Mouse (Mus musculus) liver, adult 2 months (tissue): ENCODE measurements around the gene Dusp23. TPM values are rescaled to one million over a fixed set of nuclear protein-coding genes. Genes with fewer than 3 reads are reported as not detected.

ENCODE experiments used
- DNase-seq: peaks from one replicate; pipeline ENCODE4 v3.0.0-alpha.2; 2011; ENCODE audit warnings: low read depth, low spot score; ENCODE audit errors: extremely low read depth
- H3K27ac ChIP-seq: fragments of 200-500 bp; replicated peaks from 2 replicates; pipeline ENCODE4 v1.5.1; 2012; ENCODE audit warnings: low read depth, mild to moderate bottlenecking, control low read depth, inconsistent platforms, low read length; ENCODE audit not compliant: insufficient read depth
- H3K27me3 ChIP-seq: fragments of 200-500 bp; 2 replicates; pipeline ENCODE4 v1.6.1; 2012; ENCODE audit warnings: mild to moderate bottlenecking, moderate library complexity, low read length, inconsistent platforms; ENCODE audit not compliant: control insufficient read depth, insufficient read depth
- H3K36me3 ChIP-seq: fragments of 200-500 bp; 2 replicates; pipeline ENCODE4 v1.6.1; 2012; ENCODE audit warnings: low read length, inconsistent platforms; ENCODE audit not compliant: control insufficient read depth, insufficient read depth
- H3K4me1 ChIP-seq: fragments of 200-500 bp; 2 replicates; pipeline ENCODE4 v1.6.1; 2011; ENCODE audit warnings: low read length; ENCODE audit not compliant: control insufficient read depth, insufficient read depth
- H3K4me3 ChIP-seq: fragments of 200-500 bp; 2 replicates; pipeline ENCODE4 v1.5.1; 2011; ENCODE audit warnings: low read depth, mild to moderate bottlenecking, control low read depth, low read length, moderate library complexity; ENCODE audit not compliant: insufficient read depth
- H3K79me2 ChIP-seq: fragments of 200-500 bp; 2 replicates; pipeline ENCODE4 v1.6.1; 2012; ENCODE audit warnings: inconsistent platforms, mild to moderate bottlenecking, low read length, moderate library complexity; ENCODE audit not compliant: control insufficient read depth, insufficient read depth
- H3K9ac ChIP-seq: fragments of 200-500 bp; 2 replicates; pipeline ENCODE4 v1.6.1; 2012; ENCODE audit warnings: low read depth, mild to moderate bottlenecking, control low read depth, inconsistent platforms, low read length
- CTCF ChIP-seq: fragments of 200-500 bp; IDR thresholded peaks from 2 replicates; pipeline ENCODE4 v1.5.1; 2011; ENCODE audit warnings: low read depth, low read length, control low read depth
- POLR2A ChIP-seq: fragments of 200-500 bp; IDR thresholded peaks from 2 replicates; pipeline ENCODE4 v1.6.1; 2011; ENCODE audit warnings: low read length, control low read depth; ENCODE audit not compliant: insufficient read depth; ENCODE audit errors: extremely low read depth
- WGBS: fragments of 180-500 bp; shearing (Covaris S2); methylation state at CpG from one replicate; pipeline ENCODE4 v1.1.7; 2018; 5-methylcytosine and 5-hydroxymethylcytosine counted together
- polyA plus RNA-seq: library from polyadenylated mRNA; depleted of rRNA; stranded (reverse); fragments of >200 nt; gene quantifications from 2 replicates; pipeline ENCODE4 v1.2.3, GENCODE M21; 2012; rRNA removed
- total RNA-seq: library from RNA; depleted of rRNA; stranded (reverse); fragments of >200 nt; gene quantifications from 2 replicates; pipeline ENCODE4 v1.2.3, GENCODE M21; 2014; rRNA removed

Dusp23 gene
- total RNA-seq (3.5 and 5.6 TPM in 2 replicates), polyA plus RNA-seq (30.9 and 44.1 TPM in 2 replicates)

DNA sequence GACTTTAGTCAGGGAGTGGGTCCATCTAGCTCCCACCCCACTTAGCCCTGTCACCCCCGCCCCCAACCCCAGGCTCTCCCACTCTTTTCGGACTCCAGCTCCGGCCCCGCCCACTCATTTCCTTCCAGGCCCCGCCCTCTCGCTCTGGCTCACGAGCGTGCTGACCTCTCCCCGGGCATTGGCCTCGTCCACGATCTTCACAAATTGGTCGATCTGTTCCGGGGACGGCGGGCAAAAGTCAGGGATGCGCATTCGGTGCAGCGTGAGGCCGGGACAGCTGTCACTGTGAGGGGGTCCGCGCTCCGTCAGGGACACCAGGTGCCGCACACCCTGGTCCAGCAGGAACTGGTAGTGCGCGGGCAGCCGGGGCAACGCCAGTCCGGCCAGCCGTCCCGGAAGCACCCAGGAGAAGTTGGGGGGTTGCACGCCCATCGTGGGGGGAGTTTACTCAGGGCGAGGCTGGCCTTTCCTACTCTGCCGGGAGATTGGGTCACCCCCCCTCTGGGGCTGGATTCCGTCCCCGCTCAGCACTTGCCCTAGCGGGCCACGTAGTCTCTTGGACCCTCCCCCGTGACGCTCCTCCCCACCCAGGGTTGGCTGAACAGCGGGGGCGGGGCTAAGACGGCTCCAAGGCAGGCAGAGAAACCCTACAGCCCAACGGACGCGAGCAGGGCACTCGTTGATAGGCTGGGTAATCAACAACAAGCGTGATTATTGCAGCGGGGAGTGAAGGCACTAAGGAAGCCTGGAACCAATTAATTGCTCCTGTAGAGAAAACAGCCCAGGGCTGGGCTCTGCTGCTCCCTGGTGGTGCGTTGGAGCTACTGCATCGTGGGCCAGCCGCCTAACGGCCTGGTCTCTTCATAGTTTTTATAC is at the start of gene Dusp23:
Dusp23 (minus strand) TSS at position 512 of the 876 bp plus-strand sequence.
- peak; percentile 48; the same call in 1 of the 2 replicates for TF ChIP-seq POLR2A
- TF ChIP-seq CTCF = peak; percentile 98
- Histone ChIP-seq H3K9ac (peak within 1 kb of the TSS; percentile 92), H3K27ac (peak within 1 kb of the TSS; percentile 98), H3K4me1 (peaks cover 3% of the 10 kb centered on the region; the same call in 1 of the 2 replicates), H3K4me3 (peak within 1 kb of the TSS; percentile 83), H3K79me2 (no peaks in the 10 kb centered on the region), H3K36me3 (no peaks in the 10 kb centered on the region), H3K27me3 (no peaks in the 10 kb centered on the region)
- DNase-seq = peak; percentile 98
- under 1% methylated on average over 53 of the region's 53 CpGs for WGBS

DNA sequence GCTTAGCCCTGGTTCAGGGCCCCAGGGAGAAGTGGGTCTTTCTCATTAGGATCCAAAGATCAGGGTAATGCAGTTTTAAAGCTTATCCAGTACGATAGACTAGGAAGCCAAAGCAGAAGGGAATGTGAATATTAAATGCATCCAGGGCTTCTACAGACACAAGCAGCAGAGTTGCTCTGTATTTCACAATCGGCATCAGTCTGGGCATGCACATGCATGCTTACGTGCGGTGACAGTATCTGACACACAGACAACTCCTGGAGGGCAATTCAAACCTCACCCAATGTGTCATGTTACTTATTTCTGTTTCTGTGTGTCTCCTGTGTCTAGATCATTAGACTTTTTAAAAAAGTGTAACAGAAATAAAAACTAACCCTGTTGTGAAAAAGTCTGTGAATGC is 48.0 kb upstream of the Dusp23 start:
- Histone ChIP-seq H3K36me3 (no peaks in the 10 kb centered on the region), H3K9ac (no peak overlapping the region), H3K27ac (no peak overlapping the region), H3K4me3 (no peak overlapping the region), H3K79me2 (no peaks in the 10 kb centered on the region; the same call in 1 of the 2 replicates), H3K27me3 (no peaks in the 10 kb centered on the region), H3K4me1 (peaks cover 2% of the 10 kb centered on the region; the same call in 1 of the 2 replicates)
- TF ChIP-seq POLR2A (no peak), CTCF (no peak)
- no peak for DNase-seq
- WGBS = 92% methylated on average over 4 of the region's 4 CpGs

- Histone ChIP-seq H3K36me3 (no peaks in the 10 kb centered on the region), H3K9ac (no peak overlapping the region), H3K4me1 (no peaks in the 10 kb centered on the region), H3K27ac (no peak overlapping the region), H3K4me3 (no peak overlapping the region), H3K27me3 (no peaks in the 10 kb centered on the region), H3K79me2 (no peaks in the 10 kb centered on the region)
- WGBS = 96% methylated on average over 1 of the region's 1 CpGs
- no peak for DNase-seq
- TF ChIP-seq CTCF = no peak
Observed at GRCm38 (mm10) chr1:172670716-172671115, 38.0 kb upstream of the Dusp23 start.

DNA sequence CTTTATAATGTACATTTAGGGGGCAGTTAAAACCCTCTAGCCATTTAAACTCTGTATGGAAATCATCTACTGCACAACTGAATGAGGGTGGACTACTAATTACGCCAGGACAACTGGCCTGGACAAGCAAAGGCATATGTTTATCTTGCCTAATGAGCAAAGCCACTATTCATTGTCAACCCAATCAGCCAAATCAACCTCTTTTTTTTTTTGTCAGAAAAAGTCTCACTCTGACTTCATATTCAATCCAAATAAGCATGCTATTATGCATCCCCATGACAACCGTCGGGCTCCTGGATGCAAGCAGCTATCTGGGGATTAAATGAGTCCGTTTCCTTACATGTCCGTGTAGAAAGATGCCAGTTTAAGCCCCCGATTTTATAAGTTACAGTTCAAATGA is 34.8 kb upstream of the Dusp23 start:
- 87% methylated on average over 6 of the region's 6 CpGs for WGBS
- Histone ChIP-seq H3K27me3 (no peaks in the 10 kb centered on the region), H3K4me3 (no peak overlapping the region), H3K4me1 (no peaks in the 10 kb centered on the region), H3K9ac (no peak overlapping the region), H3K36me3 (no peaks in the 10 kb centered on the region), H3K79me2 (no peaks in the 10 kb centered on the region), H3K27ac (no peak overlapping the region)
- no peak for DNase-seq
- TF ChIP-seq POLR2A (no peak), CTCF (no peak)

- TF ChIP-seq POLR2A = no peak
- TF ChIP-seq CTCF = no peak
- 76% methylated on average over 2 of the region's 2 CpGs for WGBS
Observed at GRCm38 (mm10) chr1:172665457-172665856, 32.7 kb upstream of the Dusp23 start.

DNA sequence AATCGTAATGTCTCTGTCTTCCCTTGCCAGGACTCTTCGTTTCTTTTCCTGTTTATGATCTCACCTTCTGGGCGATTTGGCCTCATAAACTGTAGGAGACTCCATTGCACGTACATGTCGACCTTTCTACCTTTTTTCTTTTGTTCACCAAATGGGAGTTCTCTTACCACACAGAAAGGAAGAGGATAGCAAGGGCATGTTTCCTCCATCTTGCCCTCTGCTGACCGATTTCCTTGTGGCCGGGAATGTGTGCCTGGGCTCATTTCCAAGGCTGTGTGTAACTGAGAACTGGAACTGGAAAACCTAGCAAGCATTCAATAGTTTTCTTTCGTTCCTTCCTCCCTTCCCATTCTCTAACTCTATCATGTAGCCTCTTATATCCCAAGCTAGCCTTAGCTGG is 26.9 kb upstream of the Dusp23 start:
- Histone ChIP-seq H3K27me3 (no peaks in the 10 kb centered on the region), H3K79me2 (no peaks in the 10 kb centered on the region), H3K4me3 (no peak overlapping the region), H3K9ac (no peak overlapping the region), H3K36me3 (no peaks in the 10 kb centered on the region), H3K27ac (no peak overlapping the region), H3K4me1 (peaks cover 4% of the 10 kb centered on the region; the same call in 1 of the 2 replicates)
- WGBS = 54% methylated on average over 8 of the region's 8 CpGs
- no peak for TF ChIP-seq CTCF
- TF ChIP-seq POLR2A = no peak
- DNase-seq = peak; percentile 38

More at GRCm38 (mm10) chr1:172665457-172665856, 32.7 kb upstream of the Dusp23 start:
- no peak for DNase-seq
- H3K27ac ChIP-seq = no peak overlapping the region
- no peaks in the 10 kb centered on the region for H3K79me2 ChIP-seq
- H3K27me3 ChIP-seq = no peaks in the 10 kb centered on the region
- H3K36me3 ChIP-seq = no peaks in the 10 kb centered on the region
- H3K9ac ChIP-seq = no peak overlapping the region
- no peak overlapping the region for H3K4me3 ChIP-seq
- no peaks in the 10 kb centered on the region for H3K4me1 ChIP-seq
